Mouse (Mus musculus) myocyte (in vitro differentiated cells): ENCODE measurements around the gene Tas2r119.

ENCODE experiments used
- MAX ChIP-seq: IDR thresholded peaks from one replicate; pipeline ENCODE4 v1.6.1; 2011; ENCODE audit warnings: low read depth, mild to moderate bottlenecking, control low read depth
- POLR2A ChIP-seq: IDR thresholded peaks from one replicate; pipeline ENCODE4 v1.6.1; 2011; ENCODE audit warnings: low read depth, mild to moderate bottlenecking, control low read depth, moderate library complexity; ENCODE audit not compliant: insufficient read length

- no peak for TF ChIP-seq POLR2A
- no peak for TF ChIP-seq MAX
Observed at GRCm38 (mm10) chr15:32223028-32223427, 45.9 kb downstream of the Tas2r119 start.
